Mouse (Mus musculus) intestine, embryonic 14.5 days (tissue): ENCODE results near the gene Cuedc1. TPM values are rescaled to one million over a fixed set of nuclear protein-coding genes. Genes with fewer than 3 reads are reported as not detected.

Experiments
- ATAC-seq: fragments of 200-750 bp; cut with Nextera tagmentation; replicated peaks from 2 replicates; pipeline ENCODE4 v1.8.0; 2017; ENCODE audit warnings: low read depth, moderate number of reproducible peaks, moderate TSS enrichment, moderate library complexity; ENCODE audit not compliant: low FRiP score, low TSS enrichment
- DNase-seq: peaks from one replicate; pipeline ENCODE4 v3.0.0-alpha.2; 2018; ENCODE audit warnings: low spot score
- H3K27ac ChIP-seq: fragments of 300-500 bp; sonication (generic); 2 replicates; pipeline ENCODE4 v1.5.1; 2014; ENCODE audit warnings: low read depth, mild to moderate bottlenecking, control low read depth
- H3K27me3 ChIP-seq: fragments of 300-500 bp; sonication (generic); replicated peaks from 2 replicates; pipeline ENCODE4 v1.6.1; 2014; ENCODE audit warnings: low read length, control low read depth; ENCODE audit not compliant: control insufficient read depth, insufficient read depth
- H3K36me3 ChIP-seq: fragments of 300-500 bp; sonication (generic); 2 replicates; pipeline ENCODE4 v1.6.1; 2014; ENCODE audit warnings: low read length, control low read depth; ENCODE audit not compliant: control insufficient read depth, insufficient read depth
- H3K4me1 ChIP-seq: fragments of 300-500 bp; sonication (generic); replicated peaks from 2 replicates; pipeline ENCODE4 v1.6.1; 2014; ENCODE audit warnings: low read length, control low read depth, mixed read lengths; ENCODE audit not compliant: control insufficient read depth, insufficient read depth
- H3K4me2 ChIP-seq: fragments of 300-500 bp; sonication (generic); 2 replicates; pipeline ENCODE4 v1.6.1; 2014; ENCODE audit warnings: low read length
- H3K4me3 ChIP-seq: fragments of 300-500 bp; sonication (generic); 2 replicates; pipeline ENCODE4 v1.5.1; 2014; ENCODE audit warnings: low read depth, low read length, control low read depth, mixed read lengths
- H3K9ac ChIP-seq: fragments of 300-500 bp; sonication (generic); 2 replicates; pipeline ENCODE4 v1.6.1; 2014; ENCODE audit warnings: mild to moderate bottlenecking, low read length
- H3K9me3 ChIP-seq: fragments of 300-500 bp; sonication (generic); 2 replicates; pipeline ENCODE4 v1.6.1; 2016; ENCODE audit warnings: low read length, control low read depth; ENCODE audit not compliant: control insufficient read depth
- WGBS: fragments of 180-500 bp; shearing (Covaris S2); extraction: QIAGEN DNeasy Blood & Tissue Kit; methylation state at CpG from one replicate; pipeline ENCODE4 v1.1.7; 2014; 5-methylcytosine and 5-hydroxymethylcytosine counted together
- polyA plus RNA-seq: library from polyadenylated mRNA; unstranded; fragments of >200 nt; fragmentation: Nextera tagmentation; extraction: Ambion mirVana; gene quantifications from 2 replicates; pipeline ENCODE4 v1.2.1, GENCODE M21; 2014

Cuedc1 gene
- polyA plus RNA-seq, 1 experiment from 2014 or later = 16.7 TPM

GRCm38 (mm10) chr11:88129935-88130334, 32.1 kb downstream of the Cuedc1 start:
- DNase-seq = no peak
- Histone ChIP-seq H3K9me3 (no peaks in the 10 kb centered on the region), H3K27ac (no peak overlapping the region), H3K27me3 (no peaks in the 10 kb centered on the region), H3K4me1 (peaks cover 9% of the 10 kb centered on the region; the same call in 1 of the 2 replicates), H3K4me2 (no peak overlapping the region), H3K36me3 (no peaks in the 10 kb centered on the region), H3K9ac (no peak overlapping the region), H3K4me3 (no peak overlapping the region)
- no peak for ATAC-seq
- 94% methylated on average over 10 of the region's 10 CpGs for WGBS

- no peaks in the 10 kb centered on the region for H3K9me3 ChIP-seq
- 44% methylated on average over 8 of the region's 8 CpGs for WGBS
- H3K36me3 ChIP-seq = no peaks in the 10 kb centered on the region
- H3K4me1 ChIP-seq = peaks cover 9% of the 10 kb centered on the region; the same call in 1 of the 2 replicates
- DNase-seq (no peak), ATAC-seq (no peak)
- H3K4me3 ChIP-seq = no peak overlapping the region
- peak overlapping the region; percentile 1; the same call in 1 of the 2 replicates for H3K4me2 ChIP-seq
- H3K27ac ChIP-seq = peak overlapping the region; percentile 8; the same call in 1 of the 2 replicates
- no peaks in the 10 kb centered on the region for H3K27me3 ChIP-seq
- 0 out of 2 replicates have a peak overlapping the region, but pooled peaks have one; percentile 10 for H3K9ac ChIP-seq
These were observed 34.0 kb downstream of the Cuedc1 start for GRCm38 (mm10) chr11:88131847-88132246.

- WGBS = 61% methylated on average over 7 of the region's 7 CpGs
- Histone ChIP-seq H3K9me3 (no peaks in the 10 kb centered on the region), H3K36me3 (no peaks in the 10 kb centered on the region), H3K27me3 (no peaks in the 10 kb centered on the region), H3K27ac (no peak overlapping the region), H3K4me2 (no peak overlapping the region), H3K9ac (no peak overlapping the region), H3K4me3 (no peak overlapping the region), H3K4me1 (peaks cover 20% of the 10 kb centered on the region)
- DNase-seq = no peak
- ATAC-seq = no peak
These were observed 37.4 kb downstream of the Cuedc1 start for GRCm38 (mm10) chr11:88135218-88135617.

GRCm38 (mm10) chr11:88137814-88138425, 40.1 kb downstream of the Cuedc1 start:
- 70% methylated on average over 12 of the region's 12 CpGs for WGBS
- H3K9ac ChIP-seq = no peak overlapping the region
- no peaks in the 10 kb centered on the region for H3K36me3 ChIP-seq
- H3K27me3 ChIP-seq = no peaks in the 10 kb centered on the region
- H3K4me3 ChIP-seq = no peak overlapping the region
- no peak overlapping the region for H3K27ac ChIP-seq
- ATAC-seq (no peak), DNase-seq (no peak)
- peaks cover 16% of the 10 kb centered on the region for H3K4me1 ChIP-seq
- no peak overlapping the region for H3K4me2 ChIP-seq
- no peaks in the 10 kb centered on the region for H3K9me3 ChIP-seq

GRCm38 (mm10) chr11:88139256-88139861, 41.5 kb downstream of the Cuedc1 start:
- Histone ChIP-seq H3K27ac (peak overlapping the region; percentile 43; the same call in 1 of the 2 replicates), H3K9me3 (peaks cover 3% of the 10 kb centered on the region; the same call in 1 of the 2 replicates), H3K9ac (peak overlapping the region; percentile 6; the same call in 1 of the 2 replicates), H3K27me3 (no peaks in the 10 kb centered on the region), H3K4me2 (no peak overlapping the region), H3K4me3 (no peak overlapping the region), H3K4me1 (peaks cover 16% of the 10 kb centered on the region), H3K36me3 (no peaks in the 10 kb centered on the region)
- ATAC-seq (no peak), DNase-seq (no peak)
- 22% methylated on average over 20 of the region's 20 CpGs for WGBS

- no peak for DNase-seq
These were observed 42.5 kb downstream of the Cuedc1 start for GRCm38 (mm10) chr11:88140066-88141060.

GRCm38 (mm10) chr11:88142362-88142761, 44.5 kb downstream of the Cuedc1 start:
- 0 out of 2 replicates have a peak overlapping the region, but pooled peaks have one; percentile 1 for H3K27ac ChIP-seq
- peaks cover 3% of the 10 kb centered on the region; the same call in 1 of the 2 replicates for H3K9me3 ChIP-seq
- H3K4me3 ChIP-seq = no peak overlapping the region
- no peak overlapping the region for H3K4me2 ChIP-seq
- H3K4me1 ChIP-seq = peaks cover 29% of the 10 kb centered on the region
- H3K27me3 ChIP-seq = no peaks in the 10 kb centered on the region
- ATAC-seq = no peak
- DNase-seq = peak; percentile 54
- H3K36me3 ChIP-seq = no peaks in the 10 kb centered on the region
- 42% methylated on average over 8 of the region's 8 CpGs for WGBS
- H3K9ac ChIP-seq = no peak overlapping the region

More at GRCm38 (mm10) chr11:88140066-88141060, 42.5 kb downstream of the Cuedc1 start:
- 37% methylated on average over 13 of the region's 13 CpGs for WGBS
- peak overlapping the region; percentile 18; the same call in 1 of the 2 replicates for H3K27ac ChIP-seq
- H3K36me3 ChIP-seq = no peaks in the 10 kb centered on the region
- no peak overlapping the region for H3K9ac ChIP-seq
- no peaks in the 10 kb centered on the region for H3K27me3 ChIP-seq
- H3K4me1 ChIP-seq = peaks cover 16% of the 10 kb centered on the region
- ATAC-seq = peak; percentile 53
- no peak overlapping the region for H3K4me3 ChIP-seq
- H3K4me2 ChIP-seq = no peak overlapping the region
- H3K9me3 ChIP-seq = peaks cover 3% of the 10 kb centered on the region; the same call in 1 of the 2 replicates

GRCm38 (mm10) chr11:88144100-88144499, 46.2 kb downstream of the Cuedc1 start:
- Histone ChIP-seq H3K4me1 (peaks cover 47% of the 10 kb centered on the region), H3K27me3 (no peaks in the 10 kb centered on the region)

More at GRCm38 (mm10) chr11:88144100-88144499, 46.2 kb downstream of the Cuedc1 start:
- no peak overlapping the region for H3K4me2 ChIP-seq
- no peak overlapping the region for H3K4me3 ChIP-seq
- H3K36me3 ChIP-seq = no peaks in the 10 kb centered on the region
- DNase-seq = no peak
- peaks cover 3% of the 10 kb centered on the region; the same call in 1 of the 2 replicates for H3K9me3 ChIP-seq
- no peak for ATAC-seq
- WGBS = 64% methylated on average over 4 of the region's 4 CpGs
- no peak overlapping the region for H3K9ac ChIP-seq
- H3K27ac ChIP-seq = no peak overlapping the region
